ENCODE assay signal across 9 mouse cellular contexts in genomic region chr12:67220041-67220440, GRCm38 (mm10). TPM values are rescaled to one million over a fixed set of nuclear protein-coding genes. Genes with fewer than 3 reads are reported as not detected.
DNase-seq lines count a peak whose midpoint lies in the region; ATAC-seq and TF ChIP-seq lines count a peak whose summit lies in the region.
"Had no signal": no experiment of that assay in that cellular context is flagged by ENCODE, and none has a peak within 500 bp of the region (broad histone marks: within the 10 kb centered on the region; RNA-seq: fewer than 3 reads in every experiment).

No protein-coding gene starts in this region.

- TF ChIP-seq CTCF in olfactory bulb, adult 2 months (IDR thresholded peaks at IDR 0.05; ENCODE audit: insufficient read depth, low read depth, low read length): no peak

- peaks cover 12% of the 10 kb centered on the region; the same call in 1 of the 2 replicates for H3K4me1 ChIP-seq in kidney, embryonic 16.5 days (ENCODE audit: insufficient read depth, low read length)
- peaks cover 26% of the 10 kb centered on the region for H3K4me1 ChIP-seq in embryonic facial prominence, embryonic 15.5 days
- H3K4me1 ChIP-seq in olfactory bulb, adult 2 months (ENCODE audit: control insufficient read depth, insufficient read depth, low read length): 0 out of 2 replicates have a peak, but pooled peaks cover 3% of the 10 kb centered on the region

- H3K36me3 ChIP-seq in kidney, embryonic 16.5 days (ENCODE audit: insufficient read depth, low read length): no peaks in the 10 kb centered on the region
- no peaks in the 10 kb centered on the region for H3K36me3 ChIP-seq in embryonic facial prominence, embryonic 15.5 days

- no peak overlapping the region for H3K9ac ChIP-seq in kidney, embryonic 16.5 days (replicated peaks; ENCODE audit: low read length)
- no peak overlapping the region for H3K9ac ChIP-seq in embryonic facial prominence, embryonic 15.5 days

- DNase-seq in kidney, adult 9 months: no peak
- DNase-seq in layer of hippocampus, postnatal 14 days (ENCODE audit: low spot score in 2 of 2): peak; percentile 25 to 45
- no peak for DNase-seq in lung, postnatal 36 days
- no peak for DNase-seq in thymus, postnatal 36 days
- DNase-seq in heart, postnatal 36 days: no peak

- no peak for ATAC-seq in kidney, embryonic 16.5 days (ENCODE audit: low FRiP score, low TSS enrichment)
- ATAC-seq in embryonic facial prominence, embryonic 15.5 days (ENCODE audit: insufficient number of reproducible peaks, low FRiP score, low TSS enrichment, low read depth): no peak
- ATAC-seq: Patski had no signal

- H3K27me3 ChIP-seq in kidney, embryonic 16.5 days (ENCODE audit: insufficient read depth, low read length): peaks cover 45% of the 10 kb centered on the region; the same call in 1 of the 2 replicates
- H3K27me3 ChIP-seq in embryonic facial prominence, embryonic 15.5 days: peaks cover 31% of the 10 kb centered on the region

- peak overlapping the region; percentile 67 for H3K4me3 ChIP-seq in kidney, embryonic 16.5 days (ENCODE audit: low read length)
- H3K4me3 ChIP-seq in embryonic facial prominence, embryonic 15.5 days (replicated peaks): peak overlapping the region; percentile 55
- peak overlapping the region; percentile 86 for H3K4me3 ChIP-seq in olfactory bulb, adult 2 months (ENCODE audit: insufficient read depth, low read depth, low read length)

- TF ChIP-seq POLR2A in olfactory bulb, adult 2 months (IDR thresholded peaks at IDR 0.05; ENCODE audit: insufficient read depth, low read depth, low read length): no peak

- intact Hi-C loops in heart, postnatal 36 days (cut with DNase I): no loop called here

- no peak overlapping the region for H3K27ac ChIP-seq in kidney, embryonic 16.5 days (ENCODE audit: low read length)
- no peak overlapping the region for H3K27ac ChIP-seq in embryonic facial prominence, embryonic 15.5 days (replicated peaks)
- peak overlapping the region; percentile 54 for H3K27ac ChIP-seq in olfactory bulb, adult 2 months (ENCODE audit: insufficient read depth, low read depth, low read length)

- H3K4me2 ChIP-seq in kidney, embryonic 16.5 days (replicated peaks; ENCODE audit: low read depth, low read length): peak overlapping the region; percentile 99
- H3K4me2 ChIP-seq in embryonic facial prominence, embryonic 15.5 days (replicated peaks): peak overlapping the region; percentile 94

- 1% methylated on average over 6 of the region's 6 CpGs for WGBS in kidney, embryonic 16.5 days
- WGBS in embryonic facial prominence, embryonic 15.5 days: 4% methylated on average over 6 of the region's 6 CpGs
- 4% methylated on average over 6 of the region's 6 CpGs for WGBS in olfactory bulb, adult 2 months

- no peaks in the 10 kb centered on the region for H3K9me3 ChIP-seq in kidney, embryonic 16.5 days (ENCODE audit: low read length)
- no peaks in the 10 kb centered on the region for H3K9me3 ChIP-seq in embryonic facial prominence, embryonic 15.5 days (replicated peaks)

RNA-seq across cellular contexts. Expression of gene Mdga2, which starts 2.3 kb away (rescaled TPM):
- polyA plus RNA-seq in kidney, embryonic 16.5 days (2015; fragmentation: Nextera tagmentation; extraction: Ambion mirVana): 1.9 and 3.0 TPM in 2 replicates
- polyA plus RNA-seq in embryonic facial prominence, embryonic 15.5 days (2015; fragmentation: Nextera tagmentation; extraction: Ambion mirVana): 2.8 and 3.2 TPM in 2 replicates
- total RNA-seq in layer of hippocampus, postnatal 14 days (2021): 10 to 100 TPM; 54.0 to 67.4 TPM
- polyA plus RNA-seq in olfactory bulb, adult 2 months (2012; ENCODE audit: insufficient read depth, insufficient read length, low replicate concordance, missing spikeins): not detected in 2 replicates
- total RNA-seq in heart, postnatal 36 days (2021): under 1 TPM; 0.73 to 0.86 TPM
- polyA plus RNA-seq: Patski had no signal

Comparison
In these comparisons a context has a peak if more than half of its experiments do, and no peak if none do; other contexts are left out.
1. DNase-seq: peak in layer of hippocampus, postnatal 14 days (2 of 2); none in kidney, adult 9 months (single experiment), lung, postnatal 36 days (single experiment), thymus, postnatal 36 days (0 of 2) and heart, postnatal 36 days (0 of 2).
2. Peak in every context shown above with its lines, with median percentiles within 50 percentile points of each other: H3K4me3 ChIP-seq.